Mouse (Mus musculus): ENCODE results near the gene Skp2.
A peak's percentile ranks its signal among the peaks of the same experiment; 100 is the strongest.
"Not testable (repeated sequence)": the region's sequence is repeated elsewhere in the genome, so short reads cannot be mapped to it uniquely, and the experiment has no call there.

Gene Skp2

DNA sequence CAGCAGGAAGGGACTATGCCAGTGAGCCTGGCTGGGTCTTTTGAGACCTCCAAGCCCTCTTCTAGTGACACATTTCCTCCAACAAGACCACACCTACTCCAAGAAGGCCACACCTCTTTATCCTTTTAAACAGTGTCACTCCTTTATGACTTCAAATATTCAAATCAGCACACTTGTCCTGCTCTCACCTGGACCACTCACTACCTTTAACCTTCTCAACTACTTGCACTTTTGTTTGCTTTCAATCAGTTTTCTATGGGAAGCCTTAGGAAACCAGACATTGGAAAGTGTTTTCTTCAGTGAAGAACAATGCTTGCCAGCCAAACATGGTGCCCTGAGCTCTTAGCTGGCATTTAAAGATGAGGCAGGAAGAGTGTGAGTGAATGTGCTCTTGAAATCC lies at the start of gene Skp2:
Gene Skp2 (minus strand): TSS at position 101 of the 400 bp plus-strand sequence.
- no peak for DNase-seq (ENCODE audit: inconsistent ontology term)

DNA sequence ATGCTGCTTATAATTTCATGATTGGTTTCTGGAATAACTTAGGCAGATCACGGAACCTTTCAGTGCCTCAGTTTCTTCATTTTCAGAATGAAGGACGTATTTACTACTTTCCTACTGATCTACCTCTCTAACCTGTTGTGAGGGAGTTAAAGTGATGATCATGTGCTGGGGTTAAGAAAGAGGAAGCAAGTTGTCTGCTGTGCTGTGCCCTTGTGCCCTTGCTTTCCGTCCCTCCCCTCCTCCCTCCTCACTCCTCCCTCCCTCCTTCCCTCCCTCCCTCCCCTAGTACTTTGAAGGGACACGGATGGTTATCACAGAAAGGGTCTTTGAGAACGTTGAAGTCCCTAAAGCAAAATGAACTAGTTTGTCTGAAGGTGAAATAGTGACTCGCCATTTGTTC lies 43.2 kb upstream of the Skp2 start:
- DNase-seq (ENCODE audit: inconsistent ontology term), result no peak

DNA sequence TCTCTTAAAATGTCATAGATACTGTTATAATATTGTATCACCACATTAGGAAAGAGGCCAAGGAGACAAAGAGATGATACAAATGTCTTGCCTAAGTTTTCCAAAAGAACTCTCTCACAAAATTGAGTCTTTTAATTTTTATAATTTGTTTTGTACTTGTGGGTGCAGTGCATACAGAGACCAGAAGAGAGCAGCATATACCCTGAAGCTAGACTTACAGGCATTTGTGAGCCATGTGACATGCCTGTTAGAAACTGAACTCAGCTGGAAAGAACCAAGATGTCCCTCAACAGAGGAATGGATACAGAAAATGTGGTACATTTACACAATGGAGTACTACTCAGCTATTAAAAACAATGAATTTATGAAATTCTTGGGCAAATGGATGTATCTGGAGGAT lies 37.5 kb upstream of the Skp2 start:
- not testable (repeated sequence) for DNase-seq (ENCODE audit: inconsistent ontology term)

DNA sequence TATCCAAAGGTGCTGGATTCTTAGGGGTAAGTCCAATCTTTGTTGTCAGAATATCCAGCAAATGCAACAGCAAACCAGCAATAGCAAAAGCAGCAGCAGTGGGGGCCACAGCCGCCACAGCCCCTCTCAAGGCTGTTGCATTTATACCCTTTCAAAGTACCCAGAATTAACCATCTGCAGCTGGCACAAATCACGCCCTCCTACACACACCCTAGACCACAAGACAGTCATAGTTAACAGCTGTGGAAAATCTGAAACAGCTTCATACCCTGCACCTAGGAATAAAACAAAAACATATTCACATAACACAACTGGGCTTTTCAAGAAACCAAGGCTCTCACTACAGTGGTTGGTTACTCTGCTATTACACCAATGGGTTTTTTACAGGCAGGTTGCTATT lies 34.6 kb upstream of the Skp2 start:
- DNase-seq (ENCODE audit: inconsistent ontology term), result no peak

DNA sequence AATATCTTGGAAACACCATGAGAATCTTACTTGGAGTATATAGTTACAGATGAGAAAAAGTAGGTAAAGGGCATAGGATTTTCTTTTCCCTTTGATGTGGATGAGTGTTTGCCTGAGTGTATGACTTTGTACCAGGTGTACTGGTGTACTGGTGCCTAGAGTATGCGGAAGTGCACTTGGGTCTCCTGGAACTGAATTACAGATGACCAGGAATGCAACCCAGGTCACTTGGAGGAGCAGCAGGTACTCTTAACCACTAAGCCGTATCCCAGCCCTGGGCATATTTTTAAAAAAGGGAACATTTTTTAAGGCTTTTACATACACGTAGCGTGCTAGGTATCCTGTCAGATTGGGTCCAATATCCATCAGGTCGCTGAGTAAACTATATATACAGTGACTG lies 28.8 kb upstream of the Skp2 start:
- no peak for DNase-seq (ENCODE audit: inconsistent ontology term)

DNA sequence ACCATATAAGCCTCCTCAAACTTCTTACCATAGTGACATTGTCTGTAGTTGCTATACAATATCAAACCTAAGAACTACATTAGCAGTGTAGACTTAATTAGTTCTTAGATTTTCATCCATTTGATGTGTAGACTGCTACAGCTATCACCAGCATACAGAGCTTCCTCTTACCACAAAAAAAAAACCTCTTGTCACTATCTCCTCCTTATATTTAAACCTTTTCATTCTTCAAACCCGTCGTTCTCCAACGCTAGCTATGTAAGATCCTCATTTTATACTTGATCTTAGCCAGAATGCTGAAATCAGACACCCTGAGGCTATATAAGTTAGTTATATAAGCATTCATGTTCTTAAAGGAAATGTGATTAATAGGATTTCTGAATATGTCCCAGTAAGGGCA lies 21.8 kb upstream of the Skp2 start:
- no peak for DNase-seq (ENCODE audit: inconsistent ontology term)

DNA sequence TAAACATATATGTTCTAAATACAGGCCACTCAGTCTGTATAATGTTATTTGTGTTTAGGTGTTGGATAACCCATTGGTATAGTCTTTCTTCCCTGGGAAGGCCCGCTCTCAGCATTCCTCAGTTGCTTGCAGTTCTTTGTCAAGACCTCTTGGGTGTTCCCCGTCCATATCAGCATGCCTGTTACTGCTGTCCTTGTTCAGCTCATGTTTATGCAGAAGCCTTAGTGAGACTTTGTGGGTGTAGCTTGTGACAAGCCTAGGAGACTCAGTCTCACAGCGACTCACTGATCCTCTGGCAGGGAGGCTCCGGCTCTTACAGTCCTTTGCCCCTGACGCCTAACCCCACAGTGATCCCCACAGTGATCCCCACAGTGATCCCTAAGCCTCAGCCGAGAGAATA lies 8.9 kb upstream of the Skp2 start:
- no peak for DNase-seq (ENCODE audit: inconsistent ontology term)

DNA sequence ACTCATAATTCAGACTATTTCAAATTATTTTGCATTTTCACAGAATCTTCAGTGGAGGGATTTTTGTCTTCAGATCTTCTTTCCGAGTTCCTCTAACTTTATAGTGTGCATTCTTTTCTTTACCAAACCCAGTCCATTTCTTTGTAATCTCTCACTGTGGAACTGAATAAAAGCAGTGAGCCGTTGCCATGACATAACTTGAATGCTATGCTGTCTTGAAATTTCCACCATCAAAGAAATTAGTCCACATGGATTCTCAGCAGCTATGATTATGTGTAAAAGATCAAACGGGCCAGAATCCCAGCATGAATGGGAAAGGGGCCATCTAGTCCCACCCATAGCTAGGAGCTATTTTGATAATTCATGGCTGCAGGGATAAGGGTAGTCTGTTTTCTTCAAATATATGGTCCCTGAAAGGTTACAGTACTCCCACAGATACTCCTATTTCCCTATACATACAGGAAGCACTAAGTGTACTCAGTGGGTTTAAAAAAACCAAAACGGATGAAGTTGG lies 7.4 kb upstream of the Skp2 start:
- peak; percentile 90 for DNase-seq (ENCODE audit: inconsistent ontology term)

DNA sequence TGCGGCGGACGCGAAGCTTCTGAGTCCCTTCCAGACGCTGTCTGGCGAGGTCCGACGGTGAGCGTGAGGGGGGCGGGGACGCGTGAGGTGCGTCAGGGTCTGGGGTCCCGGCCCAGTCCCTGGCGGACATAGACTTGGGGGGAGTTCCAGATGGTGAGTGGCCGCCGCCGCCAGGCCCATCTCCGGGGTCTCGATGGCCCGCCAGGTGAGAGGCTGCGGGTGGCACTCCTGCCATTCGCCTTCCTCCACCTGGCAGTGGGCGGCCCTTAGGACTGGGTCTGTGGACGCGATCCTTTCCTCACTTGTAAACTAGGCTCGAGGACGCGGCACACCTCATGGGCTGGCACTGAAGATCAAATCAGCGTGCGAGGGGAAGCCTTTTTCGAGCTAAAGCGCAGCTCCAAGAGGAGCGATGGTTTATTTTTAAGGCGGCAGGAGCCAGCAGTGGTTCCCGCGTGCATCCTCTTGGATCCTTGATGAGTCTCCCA lies 14.5 kb downstream of the Skp2 start:
- DNase-seq (ENCODE audit: inconsistent ontology term), result no peak

DNA sequence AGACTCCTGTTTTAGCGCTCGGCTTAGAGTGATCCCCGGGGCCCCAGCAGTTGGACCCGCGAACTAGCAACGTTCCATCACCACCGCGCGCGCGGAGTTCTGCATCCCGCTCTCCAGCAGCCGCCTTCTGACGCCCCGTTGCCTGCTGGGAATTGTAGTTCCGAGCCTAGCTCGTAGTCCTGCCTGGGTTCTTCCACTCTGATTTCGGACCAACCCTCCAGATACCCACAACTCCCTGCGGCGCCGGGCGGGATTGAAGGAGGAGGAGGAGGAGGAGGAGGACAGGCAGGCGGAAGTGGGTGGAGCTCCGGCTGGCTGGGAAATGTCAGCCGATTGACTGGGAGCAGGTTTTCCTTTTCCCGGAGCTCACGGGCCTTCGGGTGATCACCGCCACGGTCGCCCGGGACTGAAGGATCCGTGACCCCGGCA lies 15.0 kb downstream of the Skp2 start, which contains the start of gene Lmbrd2:
Gene Lmbrd2 (plus strand): TSS at position 299 of the 429 bp plus-strand sequence.
- DNase-seq (ENCODE audit: inconsistent ontology term), result peak; percentile 99

DNA sequence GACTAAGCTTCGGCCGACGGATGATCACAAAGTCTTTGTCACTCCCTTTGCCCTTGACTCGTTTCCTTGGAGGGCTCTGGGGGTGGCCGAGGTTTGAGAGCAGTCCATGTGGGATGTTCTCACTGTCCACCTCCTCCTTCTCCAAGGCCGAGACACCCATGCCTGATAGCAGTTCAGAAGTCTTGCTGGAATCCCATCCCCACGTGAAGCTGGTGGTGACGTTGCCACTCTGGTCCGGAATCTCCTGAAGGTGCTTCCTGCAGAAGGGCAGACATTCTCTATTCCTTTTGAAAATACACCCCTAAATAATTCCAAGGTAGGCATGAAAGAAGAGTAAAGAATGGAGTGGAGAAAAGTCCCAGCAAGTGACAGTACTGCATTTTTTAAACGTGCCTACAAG lies 15.8 kb downstream of the Skp2 start:
- DNase-seq (ENCODE audit: inconsistent ontology term), result no peak

DNA sequence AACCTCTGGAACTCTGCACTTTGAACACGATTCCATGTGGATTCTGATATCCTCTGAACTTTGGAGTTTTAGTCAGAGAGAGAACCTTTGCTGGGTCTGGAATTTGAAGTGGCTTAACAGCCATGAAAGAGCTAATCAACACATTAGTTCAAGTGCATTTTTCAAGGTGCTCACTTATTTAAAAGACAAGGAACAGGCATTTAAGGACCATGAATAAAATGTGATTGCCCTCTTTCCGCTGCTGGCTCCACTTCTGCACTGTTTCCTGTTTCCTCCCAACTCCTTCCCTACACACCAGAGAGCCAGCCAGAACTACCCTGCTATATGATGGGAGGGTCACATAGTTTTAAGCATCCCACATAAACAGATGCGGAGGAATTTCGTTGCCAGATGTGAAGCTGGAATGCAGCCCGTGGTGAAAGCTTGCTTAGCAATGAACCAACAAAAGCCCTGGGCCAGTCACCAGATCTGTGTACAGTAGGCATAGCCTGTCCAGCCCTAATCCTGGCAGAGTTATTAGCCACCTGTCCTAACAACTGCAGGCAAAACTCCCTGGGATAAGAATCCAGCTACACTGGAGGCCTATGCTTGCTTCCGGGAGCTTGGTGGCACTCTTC lies 20.2 kb downstream of the Skp2 start:
- no peak for DNase-seq (ENCODE audit: inconsistent ontology term)

DNA sequence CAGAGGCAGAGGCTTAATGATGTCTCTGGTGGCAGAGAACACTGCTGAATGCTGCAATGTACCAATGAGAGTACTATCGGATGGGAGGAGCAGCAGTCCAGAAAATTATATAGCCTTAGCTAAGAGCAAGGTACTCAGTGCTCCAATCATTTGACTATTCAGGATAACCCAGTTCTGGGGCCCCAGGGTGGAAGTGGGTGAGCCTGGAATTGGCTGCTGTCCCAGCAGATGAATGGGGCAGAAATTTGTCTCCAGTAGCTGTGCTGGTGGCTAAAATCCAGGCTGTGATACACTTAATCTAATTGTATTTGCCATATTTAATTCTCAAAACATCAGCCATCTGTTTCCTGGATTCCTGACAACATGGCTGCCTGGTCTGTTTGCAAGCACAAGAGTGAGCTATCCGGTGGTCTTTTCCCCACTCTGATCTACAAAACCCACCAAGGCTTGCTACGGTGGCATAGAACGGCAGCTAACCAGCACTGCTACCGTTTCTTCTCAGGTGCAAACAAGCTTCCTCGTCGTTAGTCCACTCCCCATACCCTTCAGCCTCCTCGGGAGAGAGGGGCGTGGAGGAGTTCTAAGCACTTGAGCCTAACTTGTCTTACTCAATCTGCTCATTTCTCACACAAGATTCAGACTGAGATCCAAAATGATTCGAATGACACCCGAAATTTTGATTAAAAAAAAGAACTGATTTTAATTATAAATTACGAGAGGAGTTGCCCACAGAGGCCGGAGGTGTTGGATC lies 22.4 kb downstream of the Skp2 start:
- DNase-seq (ENCODE audit: inconsistent ontology term), result peak; percentile 53

DNA sequence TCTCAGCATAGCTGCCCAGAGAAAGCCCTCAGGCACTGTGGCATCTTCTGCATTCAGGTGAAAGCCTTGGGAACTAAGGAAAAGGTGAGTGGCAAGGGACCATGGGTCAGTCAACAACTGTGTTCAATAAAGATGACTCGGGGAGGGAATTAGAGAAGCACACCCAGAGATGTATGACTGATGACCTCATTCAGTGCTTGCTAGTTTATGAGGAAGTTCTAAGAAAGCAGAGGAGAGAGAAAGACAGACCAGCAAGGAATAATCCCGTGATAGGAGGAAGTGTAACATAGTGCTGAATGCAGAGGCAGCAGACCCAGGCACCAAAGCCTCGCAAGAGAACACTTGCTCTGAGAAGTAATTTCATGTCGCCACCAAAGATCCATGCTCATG lies 23.7 kb downstream of the Skp2 start:
- DNase-seq (ENCODE audit: inconsistent ontology term), result no peak

DNA sequence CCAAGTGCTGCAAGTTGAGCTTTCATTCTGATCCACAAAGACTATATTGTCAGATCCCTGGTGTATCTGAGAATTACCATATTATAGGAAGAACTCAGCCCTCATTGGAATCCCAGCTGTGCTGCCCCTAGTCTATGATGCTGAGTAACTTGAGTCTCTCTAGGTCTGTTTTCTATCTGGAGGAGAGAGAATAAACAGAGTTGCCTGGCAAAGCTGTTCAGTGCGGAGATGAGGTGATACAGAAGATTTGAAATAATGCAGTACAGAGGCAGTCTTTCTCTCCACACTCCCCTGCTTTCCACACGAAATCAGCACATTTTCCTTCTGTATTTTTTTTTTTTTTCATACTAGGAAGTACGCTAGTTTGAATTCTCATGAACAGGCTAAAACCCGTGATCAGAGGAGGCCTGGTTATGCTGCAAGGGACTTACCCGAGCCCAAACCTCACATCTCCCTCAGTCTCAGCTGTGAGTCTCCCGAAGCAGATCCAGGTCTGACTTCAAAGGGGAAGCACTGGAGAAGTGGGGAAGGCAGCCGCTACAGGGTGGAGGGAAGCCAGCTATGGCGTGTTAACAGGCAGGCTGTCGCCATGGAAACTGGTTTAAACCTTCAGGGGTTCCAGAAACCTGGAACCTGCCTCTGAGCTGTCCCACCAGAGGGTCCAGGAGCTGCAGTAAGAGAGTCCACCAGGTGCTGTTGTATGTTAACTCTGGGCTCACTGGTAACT lies 24.3 kb downstream of the Skp2 start:
- DNase-seq (ENCODE audit: inconsistent ontology term), result no peak

DNA sequence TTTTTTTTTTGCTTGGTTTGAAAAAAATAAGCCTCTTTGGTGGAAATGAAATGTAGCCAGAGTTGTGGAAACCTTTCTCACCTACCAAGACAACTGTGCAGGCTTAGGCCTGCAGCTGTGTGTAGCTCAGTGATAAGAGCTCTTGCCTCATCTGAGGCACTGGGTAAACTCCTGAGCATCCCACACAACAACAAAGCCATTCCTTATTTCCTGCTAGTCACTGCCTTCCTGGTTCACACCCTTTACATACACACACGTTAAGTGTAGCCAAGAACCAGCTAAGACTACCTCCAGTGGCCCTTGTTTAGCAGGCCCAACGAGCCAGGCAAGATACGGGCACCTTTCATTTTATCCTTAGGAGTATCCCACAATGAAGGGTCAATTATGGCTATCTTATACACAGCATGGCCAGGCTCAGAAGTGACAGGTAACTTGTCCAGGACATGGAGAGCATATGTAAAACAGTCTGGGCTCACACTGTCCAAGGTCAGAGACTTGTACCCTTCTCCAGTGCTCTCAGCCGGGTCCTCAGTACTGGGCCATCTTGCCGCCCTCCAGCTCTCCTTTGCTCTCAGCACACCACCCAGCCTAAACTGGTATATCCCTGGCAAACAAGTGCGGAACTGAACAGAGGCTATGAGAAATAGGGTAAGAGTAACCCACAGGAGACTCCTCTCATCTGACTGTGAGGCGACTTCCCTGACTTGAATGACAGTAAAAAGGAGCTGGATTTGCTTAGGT lies 28.0 kb downstream of the Skp2 start:
- no peak for DNase-seq (ENCODE audit: inconsistent ontology term)

DNA sequence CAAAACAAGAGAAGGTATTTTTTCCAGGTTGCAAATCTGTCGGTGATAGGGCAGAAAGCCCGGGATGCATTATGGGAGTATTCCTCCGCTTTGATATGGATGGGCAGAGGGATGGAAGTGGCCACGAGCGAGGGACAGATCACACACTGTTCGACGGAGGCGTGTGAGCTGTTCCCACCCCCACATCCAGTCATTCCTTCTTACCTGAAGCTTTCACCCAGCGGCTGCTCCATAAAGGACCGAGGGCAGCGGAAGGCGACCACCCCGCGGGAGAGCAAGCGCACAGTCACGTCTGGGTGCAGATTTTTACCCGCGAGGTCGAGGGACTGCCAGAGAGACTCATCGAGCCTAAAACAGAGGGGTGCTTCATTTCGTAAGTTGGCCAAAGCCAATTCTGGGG lies 30.4 kb downstream of the Skp2 start:
- no peak for DNase-seq (ENCODE audit: inconsistent ontology term)

DNA sequence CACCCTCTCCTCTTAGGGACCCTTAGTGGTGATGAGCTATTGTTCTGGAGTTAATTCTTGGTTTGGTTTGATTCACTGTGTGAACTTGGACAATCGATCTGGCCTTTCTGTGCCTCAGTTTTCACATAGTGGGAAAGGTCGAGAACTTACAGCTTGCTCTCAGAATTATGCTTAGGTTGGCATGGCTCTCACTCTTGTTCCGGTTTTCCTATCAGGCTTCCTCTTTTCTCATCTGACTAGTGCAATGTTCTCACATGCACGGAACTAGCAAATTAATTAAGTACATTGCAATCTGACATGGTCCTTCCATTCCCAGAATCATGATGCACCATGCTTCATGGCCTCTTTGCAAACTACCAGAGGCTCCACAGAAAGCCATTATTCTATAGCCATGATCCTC lies 32.2 kb downstream of the Skp2 start:
- no peak for DNase-seq (ENCODE audit: inconsistent ontology term)

DNA sequence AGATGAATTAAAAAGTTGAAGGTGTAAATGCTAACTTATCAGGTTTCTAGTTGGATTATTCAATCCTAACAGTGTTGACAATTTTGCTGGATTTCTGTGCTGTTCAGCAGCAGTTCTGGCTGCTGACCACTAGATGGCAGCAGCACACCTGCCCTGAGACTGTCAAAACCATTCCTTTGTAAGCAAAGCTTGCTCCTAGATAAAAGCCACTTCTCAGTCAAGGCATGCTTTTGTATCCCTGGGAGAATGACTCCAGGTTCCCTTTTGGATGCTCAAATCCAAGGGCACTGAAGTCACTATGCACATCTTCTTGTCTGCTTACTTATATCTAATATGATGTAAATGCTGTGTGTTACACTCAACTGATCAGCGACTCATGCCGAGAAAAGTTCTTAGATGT lies 35.1 kb downstream of the Skp2 start:
- no peak for DNase-seq (ENCODE audit: inconsistent ontology term)

DNA sequence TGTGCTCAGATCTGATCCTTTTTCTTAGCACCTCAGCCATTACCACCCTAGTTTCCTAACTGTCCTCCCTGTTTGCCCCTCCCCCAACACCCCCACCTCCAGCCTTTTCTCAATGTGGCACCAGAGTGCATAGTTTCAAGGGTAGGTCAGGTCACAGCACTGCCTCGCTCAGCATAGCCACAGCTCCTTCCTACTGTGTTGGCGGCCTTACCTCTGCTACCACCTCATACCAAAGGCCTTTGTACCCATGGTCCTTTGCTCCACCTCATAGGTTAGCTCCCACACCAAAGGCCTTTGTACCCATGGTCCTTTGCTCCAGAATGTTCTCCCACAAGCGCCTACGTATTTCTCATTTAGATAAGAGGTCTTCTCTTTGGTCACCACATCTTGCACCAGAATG lies 36.4 kb downstream of the Skp2 start:
- DNase-seq (ENCODE audit: inconsistent ontology term), result no peak

DNA sequence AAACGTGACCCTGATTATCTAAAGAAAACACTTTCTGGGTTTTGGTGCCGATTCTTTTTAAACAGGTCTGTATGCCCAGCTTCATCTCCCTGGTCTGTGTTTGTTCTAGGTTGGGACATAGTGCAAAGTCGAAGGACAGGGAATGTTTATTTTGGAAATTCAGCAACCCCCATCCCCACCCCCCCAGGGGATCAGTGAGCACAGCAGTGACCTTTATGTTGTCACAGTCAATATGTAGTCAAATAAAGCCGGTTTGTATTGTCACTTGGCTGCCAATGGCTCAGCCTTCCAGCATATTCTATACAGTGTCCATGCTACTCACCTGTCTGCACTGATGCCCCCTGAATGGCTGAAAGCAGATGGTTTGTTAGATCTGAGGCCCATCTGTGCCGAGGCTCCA lies 40.6 kb downstream of the Skp2 start:
- no peak for DNase-seq (ENCODE audit: inconsistent ontology term)

DNA sequence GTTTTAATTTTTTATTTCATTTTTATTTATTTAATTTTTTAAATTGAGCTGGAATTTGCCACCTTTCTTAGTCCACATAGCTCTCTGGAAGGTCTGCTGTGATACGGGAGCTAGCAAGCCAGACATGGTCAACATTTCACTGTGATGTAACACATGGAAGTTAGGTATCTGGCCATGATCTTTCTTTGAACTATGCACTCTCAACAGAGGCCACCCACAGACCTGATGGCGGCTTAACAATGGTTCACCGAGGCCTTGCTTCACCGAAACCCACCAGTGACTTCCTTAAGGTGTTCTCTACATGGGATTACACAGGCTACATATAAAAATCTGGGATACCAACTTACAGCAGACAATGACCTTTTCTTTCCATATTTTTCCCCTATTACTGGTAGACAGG lies 41.1 kb downstream of the Skp2 start:
- DNase-seq (ENCODE audit: inconsistent ontology term), result no peak

All from Muller cell, postnatal 12 days (primary cell).